Mouse (Mus musculus) embryonic facial prominence, embryonic 10.5 days (tissue): Measurements from ENCODE around the gene Rapgef2. TPM values are rescaled to one million over a fixed set of nuclear protein-coding genes. Genes with fewer than 3 reads are reported as not detected.

Experiments used
- DNase-seq: peaks from one replicate; pipeline ENCODE4 v3.0.0-alpha.2; 2017; ENCODE audit warnings: low spot score
- H3K27ac ChIP-seq: fragments of 300-500 bp; sonication (generic); replicated peaks from 2 replicates; pipeline ENCODE4 v1.5.1; 2016; ENCODE audit warnings: mild to moderate bottlenecking
- H3K27me3 ChIP-seq: fragments of 300-500 bp; sonication (generic); replicated peaks from 2 replicates; pipeline ENCODE4 v1.6.1; 2016; ENCODE audit warnings: low read depth, mild to moderate bottlenecking; ENCODE audit not compliant: poor library complexity, severe bottlenecking
- H3K36me3 ChIP-seq: fragments of 300-500 bp; sonication (generic); replicated peaks from 2 replicates; pipeline ENCODE4 v1.6.1; 2016; ENCODE audit warnings: mild to moderate bottlenecking, moderate library complexity
- H3K4me1 ChIP-seq: fragments of 300-500 bp; sonication (generic); 2 replicates; pipeline ENCODE4 v1.6.1; 2016
- H3K4me3 ChIP-seq: fragments of 300-500 bp; sonication (generic); 2 replicates; pipeline ENCODE4 v1.5.1; 2016; ENCODE audit warnings: mild to moderate bottlenecking, moderate library complexity
- H3K9me3 ChIP-seq: fragments of 300-500 bp; sonication (generic); 2 replicates; pipeline ENCODE4 v1.6.1; 2016; ENCODE audit warnings: mild to moderate bottlenecking
- WGBS: fragments of 180-500 bp; shearing (Covaris S2); methylation state at CpG from one replicate; pipeline ENCODE4 v1.1.7; 2016; 5-methylcytosine and 5-hydroxymethylcytosine counted together
- polyA plus RNA-seq: library from polyadenylated mRNA; unstranded; fragments of >200 nt; fragmentation: Nextera tagmentation; extraction: Ambion mirVana; gene quantifications from 2 replicates; pipeline ENCODE4 v1.2.1, GENCODE M21; 2016

Gene Rapgef2
- polyA plus RNA-seq, 1 experiment from 2014 or later, result 5.8 TPM

DNA sequence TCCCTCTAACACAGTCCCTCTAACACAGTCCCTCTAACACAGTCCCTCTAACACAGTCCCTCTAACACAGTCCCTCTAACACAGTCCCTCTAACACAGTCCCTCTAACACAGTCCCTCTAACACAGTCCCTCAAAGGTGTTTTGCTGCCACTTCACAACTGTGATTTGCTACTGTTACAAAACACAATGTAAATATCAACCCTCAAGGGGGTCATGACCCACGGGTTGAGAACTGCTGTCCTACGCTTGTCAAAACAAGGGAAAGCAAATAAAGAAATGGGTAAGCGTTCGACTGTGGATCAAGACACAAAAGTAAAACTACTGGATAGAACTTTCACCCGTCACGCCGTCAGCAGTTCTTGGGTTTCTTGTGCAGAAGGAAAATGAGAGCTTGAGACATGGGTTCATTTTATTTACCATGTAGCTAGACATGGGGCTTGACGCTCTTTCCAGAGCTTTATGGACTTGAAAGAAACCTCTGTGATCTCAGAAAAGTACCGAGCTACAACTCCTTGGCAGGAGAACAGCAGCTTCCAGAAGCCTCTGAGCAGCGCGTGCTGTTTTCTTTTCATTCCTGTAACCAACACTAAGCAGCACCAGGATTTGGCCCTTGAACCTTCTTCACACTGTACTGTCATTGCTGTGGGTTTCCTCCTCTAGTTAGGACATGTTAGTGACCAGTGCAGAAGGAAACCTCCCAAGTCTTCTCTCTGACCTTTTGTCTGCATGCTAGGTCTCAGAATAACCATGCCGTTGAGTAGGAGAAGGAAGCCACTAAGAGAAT lies 43.2 kb downstream of the Rapgef2 start:
- no peak for DNase-seq
- Histone ChIP-seq H3K9me3 (no peaks in the 10 kb centered on the region), H3K27ac (no peak overlapping the region), H3K4me3 (no peak overlapping the region), H3K27me3 (no peaks in the 10 kb centered on the region), H3K36me3 (no peaks in the 10 kb centered on the region), H3K4me1 (peaks cover 42% of the 10 kb centered on the region)
- WGBS, result 66% methylated on average over 12 of the region's 12 CpGs

- Histone ChIP-seq H3K27ac (no peak overlapping the region), H3K9me3 (no peaks in the 10 kb centered on the region), H3K4me1 (peaks cover 42% of the 10 kb centered on the region), H3K27me3 (no peaks in the 10 kb centered on the region), H3K36me3 (no peaks in the 10 kb centered on the region), H3K4me3 (no peak overlapping the region)
- 79% methylated on average over 8 of the region's 8 CpGs for WGBS
- DNase-seq, result no peak
These were observed 44.0 kb downstream of the Rapgef2 start for GRCm38 (mm10) chr3:79242298-79242697.

DNA sequence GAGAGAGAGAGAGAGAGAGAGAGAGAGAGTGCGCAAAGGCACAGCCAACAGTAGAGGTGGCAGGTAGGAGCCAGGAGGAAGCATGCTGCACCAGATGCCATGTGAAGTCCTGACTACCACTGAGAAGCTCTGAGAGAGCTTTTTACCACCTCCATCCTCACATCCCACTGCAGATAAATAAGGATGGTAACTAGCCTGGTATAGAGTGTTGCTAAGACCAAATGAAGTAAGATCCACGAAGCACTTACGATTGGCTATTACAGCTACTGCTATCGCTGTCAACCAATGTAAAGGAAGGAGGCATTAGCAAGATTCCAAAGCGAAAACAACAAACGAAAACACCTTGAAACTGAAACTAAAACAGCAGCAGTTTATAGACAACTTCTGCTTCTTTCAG lies 47.3 kb downstream of the Rapgef2 start:
- no peak overlapping the region for H3K4me3 ChIP-seq
- peaks cover 43% of the 10 kb centered on the region for H3K4me1 ChIP-seq
- DNase-seq, result no peak
- H3K36me3 ChIP-seq, result no peaks in the 10 kb centered on the region
- 93% methylated on average over 6 of the region's 6 CpGs for WGBS
- no peak overlapping the region for H3K27ac ChIP-seq
- H3K9me3 ChIP-seq, result no peaks in the 10 kb centered on the region
- H3K27me3 ChIP-seq, result no peaks in the 10 kb centered on the region

DNA sequence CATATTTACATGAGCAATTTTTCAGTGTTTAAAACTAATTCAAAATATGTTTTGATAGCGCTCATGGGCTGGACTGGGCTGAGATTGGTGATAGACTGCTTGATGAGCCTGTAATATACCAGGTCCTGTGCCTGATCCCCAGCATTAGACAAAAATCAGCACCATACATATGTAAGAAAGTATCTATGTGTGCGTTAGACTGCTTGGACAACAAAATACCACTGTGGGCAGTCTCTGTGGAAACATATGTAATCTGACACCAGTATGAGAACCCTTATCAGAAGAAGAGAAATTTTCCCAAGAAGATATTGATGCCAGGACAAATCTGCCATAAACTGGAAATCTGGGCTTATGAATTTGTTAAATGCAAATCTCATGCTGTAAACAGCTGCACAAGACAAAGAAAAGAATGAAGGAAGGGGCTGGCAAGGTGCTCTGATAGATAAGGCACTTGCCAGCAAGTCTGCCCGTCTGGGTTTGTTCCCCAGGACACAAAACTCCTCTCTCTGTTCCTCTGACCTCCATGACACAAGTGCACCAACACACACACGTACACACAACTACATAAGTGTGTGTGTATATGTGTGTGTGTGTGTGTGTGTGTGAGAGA lies 47.8 kb downstream of the Rapgef2 start:
- WGBS, result 79% methylated on average over 4 of the region's 4 CpGs

GRCm38 (mm10) chr3:79237619-79238342 lies 48.5 kb downstream of the Rapgef2 start:
- Histone ChIP-seq H3K4me3 (no peak overlapping the region), H3K27me3 (no peaks in the 10 kb centered on the region), H3K4me1 (peaks cover 43% of the 10 kb centered on the region), H3K36me3 (no peaks in the 10 kb centered on the region), H3K27ac (no peak overlapping the region), H3K9me3 (no peaks in the 10 kb centered on the region)
- WGBS, result 91% methylated on average over 9 of the region's 9 CpGs
- no peak for DNase-seq

More for the DNA sequence above, 47.8 kb downstream of the Rapgef2 start:
- Histone ChIP-seq H3K4me3 (no peak overlapping the region), H3K27ac (no peak overlapping the region), H3K4me1 (peaks cover 48% of the 10 kb centered on the region), H3K36me3 (no peaks in the 10 kb centered on the region), H3K27me3 (no peaks in the 10 kb centered on the region), H3K9me3 (no peaks in the 10 kb centered on the region)
- no peak for DNase-seq

DNA sequence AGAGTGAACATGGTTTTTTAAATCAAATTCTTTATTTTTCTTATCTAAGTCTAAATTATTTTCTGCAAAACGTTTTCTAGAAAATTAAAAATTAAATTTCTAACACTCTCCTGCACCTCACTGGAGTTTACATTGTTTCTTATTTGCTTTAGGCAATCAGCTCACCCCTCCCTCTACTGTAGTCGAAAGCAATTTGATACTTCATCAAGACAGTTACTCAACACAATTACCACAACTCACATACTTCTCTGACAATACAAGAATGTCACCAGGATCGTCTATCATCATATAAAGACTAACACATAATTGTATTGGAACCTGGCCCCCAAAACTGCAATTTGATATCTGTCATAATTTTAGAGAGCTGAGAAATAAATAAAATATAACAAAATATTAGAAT lies 51.8 kb downstream of the Rapgef2 start:
- H3K9me3 ChIP-seq, result no peaks in the 10 kb centered on the region
- no peak for DNase-seq
- H3K4me3 ChIP-seq, result no peak overlapping the region
- H3K27me3 ChIP-seq, result no peaks in the 10 kb centered on the region
- 62% methylated on average over 3 of the region's 3 CpGs for WGBS
- no peak overlapping the region for H3K27ac ChIP-seq
- peaks cover 43% of the 10 kb centered on the region for H3K4me1 ChIP-seq
- no peaks in the 10 kb centered on the region for H3K36me3 ChIP-seq

DNA sequence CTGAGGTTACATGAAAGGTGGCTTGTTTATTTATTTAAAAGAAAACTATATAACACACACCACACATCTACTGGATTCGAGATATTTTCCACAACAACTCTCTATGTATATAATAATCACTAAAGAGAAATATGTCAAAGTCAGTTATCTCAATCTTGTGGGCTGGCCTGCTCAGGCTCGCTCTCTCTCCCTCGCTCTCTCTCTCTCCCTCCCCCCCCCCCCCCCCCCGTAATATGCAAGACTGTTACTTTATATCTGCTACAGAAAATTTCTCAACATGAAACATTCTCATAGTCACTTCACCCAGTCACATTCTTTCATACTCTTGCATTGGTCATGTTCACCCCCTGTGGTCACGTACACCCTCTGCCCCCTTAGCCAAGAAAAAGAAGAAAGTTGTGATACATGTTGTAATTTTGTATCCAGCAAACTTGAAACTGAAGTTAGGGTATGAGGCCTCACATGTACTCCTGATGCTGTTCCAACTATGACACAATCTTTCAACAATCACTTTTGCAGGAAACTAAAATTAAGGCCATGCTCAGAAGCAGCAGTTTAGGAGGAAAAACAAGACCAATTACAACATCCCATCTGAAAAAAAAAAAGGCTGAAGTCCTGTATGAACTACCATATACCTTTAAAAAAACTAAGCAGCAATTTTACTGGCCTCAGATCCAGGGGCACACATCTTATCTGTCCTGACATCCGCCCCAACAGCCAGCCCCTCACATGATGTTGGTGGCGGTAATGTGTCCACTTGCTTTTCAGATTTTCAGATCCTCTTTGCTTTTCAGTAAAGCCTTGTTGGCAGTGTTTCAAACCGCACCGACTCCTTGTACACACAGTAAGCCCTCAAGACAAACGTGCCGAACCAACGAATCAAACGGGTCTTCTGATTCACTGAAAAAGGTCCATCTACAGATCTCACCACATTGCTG lies 52.6 kb downstream of the Rapgef2 start:
- DNase-seq, result no peak
- Histone ChIP-seq H3K9me3 (no peaks in the 10 kb centered on the region), H3K27ac (no peak overlapping the region), H3K36me3 (no peaks in the 10 kb centered on the region), H3K27me3 (no peaks in the 10 kb centered on the region), H3K4me1 (peaks cover 39% of the 10 kb centered on the region), H3K4me3 (no peak overlapping the region)
- 83% methylated on average over 13 of the region's 13 CpGs for WGBS

DNA sequence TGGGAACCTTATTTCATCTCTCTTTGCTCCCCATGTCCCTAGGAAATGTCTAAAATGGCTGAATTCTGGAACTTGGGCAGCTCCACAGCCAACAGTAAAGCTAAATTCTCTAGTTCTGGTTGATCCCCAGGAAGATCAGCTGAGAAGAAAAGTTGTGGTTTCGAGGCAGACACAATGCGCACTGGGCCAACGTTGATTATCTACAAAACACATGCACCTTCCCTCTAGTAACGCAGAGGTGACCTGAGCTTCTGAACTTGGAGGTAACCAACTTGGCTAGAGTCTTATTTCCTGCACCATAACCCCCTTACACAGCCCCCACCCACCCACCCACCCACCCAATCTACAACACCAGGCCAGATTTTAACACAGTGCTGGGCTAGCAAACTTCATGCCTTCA lies 55.6 kb downstream of the Rapgef2 start:
- no peaks in the 10 kb centered on the region for H3K36me3 ChIP-seq
- no peaks in the 10 kb centered on the region for H3K27me3 ChIP-seq
- peaks cover 19% of the 10 kb centered on the region; the same call in 1 of the 2 replicates for H3K4me1 ChIP-seq
- 95% methylated on average over 4 of the region's 4 CpGs for WGBS
- H3K27ac ChIP-seq, result no peak overlapping the region
- no peak for DNase-seq
- H3K9me3 ChIP-seq, result no peaks in the 10 kb centered on the region
- H3K4me3 ChIP-seq, result no peak overlapping the region

- DNase-seq, result no peak
- WGBS, result 78% methylated on average over 6 of the region's 6 CpGs
These were observed 56.8 kb downstream of the Rapgef2 start for GRCm38 (mm10) chr3:79229546-79229945.

GRCm38 (mm10) chr3:79228304-79228703 lies 58.0 kb downstream of the Rapgef2 start:
- Histone ChIP-seq H3K4me1 (0 out of 2 replicates have a peak, but pooled peaks cover 7% of the 10 kb centered on the region), H3K9me3 (no peaks in the 10 kb centered on the region), H3K27me3 (no peaks in the 10 kb centered on the region), H3K27ac (no peak overlapping the region), H3K4me3 (no peak overlapping the region), H3K36me3 (no peaks in the 10 kb centered on the region)
- DNase-seq, result no peak

More at GRCm38 (mm10) chr3:79229546-79229945, 56.8 kb downstream of the Rapgef2 start:
- Histone ChIP-seq H3K36me3 (no peaks in the 10 kb centered on the region), H3K4me3 (no peak overlapping the region), H3K9me3 (no peaks in the 10 kb centered on the region), H3K27ac (no peak overlapping the region), H3K27me3 (no peaks in the 10 kb centered on the region), H3K4me1 (peaks cover 11% of the 10 kb centered on the region; the same call in 1 of the 2 replicates)

DNA sequence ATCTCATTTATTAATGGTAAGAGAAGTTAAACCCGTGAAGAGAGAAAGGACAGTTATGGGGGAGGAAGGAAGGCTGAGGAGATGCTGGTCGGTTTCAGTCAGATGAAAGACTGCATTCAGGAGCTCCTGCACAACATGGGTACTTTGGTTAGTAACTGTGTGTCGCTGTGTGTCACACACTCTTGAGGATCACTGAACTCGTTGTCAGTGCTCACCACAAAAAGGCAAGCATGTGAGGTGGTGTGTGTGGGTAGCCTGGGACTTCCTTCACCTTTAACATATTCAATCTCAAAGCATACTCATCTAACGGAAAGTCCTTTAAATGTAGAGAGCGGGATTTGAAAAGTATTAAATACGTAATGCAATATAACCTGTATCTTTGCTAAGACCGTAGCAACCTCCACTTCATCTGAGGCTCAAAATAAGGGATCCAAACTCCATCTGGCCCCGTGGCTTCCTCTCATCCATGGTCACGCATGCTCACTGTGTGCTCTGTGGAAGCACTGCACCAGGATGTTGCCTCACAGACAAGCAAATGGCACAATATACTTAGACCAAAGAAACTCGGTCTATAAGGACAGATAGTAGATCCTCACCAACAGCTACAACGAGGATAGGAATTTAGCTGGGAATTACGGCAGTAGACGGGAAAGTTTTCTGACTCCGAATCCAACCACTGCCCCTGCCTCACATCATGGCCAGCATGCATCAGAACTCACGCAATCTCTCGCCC lies 58.8 kb downstream of the Rapgef2 start:
- no peak overlapping the region for H3K4me3 ChIP-seq
- no peak overlapping the region for H3K27ac ChIP-seq
- peaks cover 10% of the 10 kb centered on the region; the same call in 1 of the 2 replicates for H3K4me1 ChIP-seq
- H3K9me3 ChIP-seq, result no peaks in the 10 kb centered on the region
- 84% methylated on average over 17 of the region's 17 CpGs for WGBS
- H3K36me3 ChIP-seq, result no peaks in the 10 kb centered on the region
- no peak for DNase-seq
- H3K27me3 ChIP-seq, result no peaks in the 10 kb centered on the region
